Mouse (Mus musculus) frontal cortex, adult 2 months (tissue): Measurements from ENCODE around the gene Agtr1a. TPM values are rescaled to one million over a fixed set of nuclear protein-coding genes. Genes with fewer than 3 reads are reported as not detected.

Source experiments
- DNase-seq, 2 experiments: peaks; one replicate each; pipeline ENCODE4 v3.0.0; 2022; ENCODE audit warnings: low spot score in 1 of 2; ENCODE audit errors: extremely low spot score in 1 of 2
- polyA plus RNA-seq: library from polyadenylated mRNA; depleted of rRNA; stranded (reverse); fragments of >200 nt; gene quantifications from 2 replicates; pipeline ENCODE4 v1.2.3, GENCODE M21; 2012; rRNA removed

Gene Agtr1a
- polyA plus RNA-seq, 1 experiment = 1.2 TPM

DNA sequence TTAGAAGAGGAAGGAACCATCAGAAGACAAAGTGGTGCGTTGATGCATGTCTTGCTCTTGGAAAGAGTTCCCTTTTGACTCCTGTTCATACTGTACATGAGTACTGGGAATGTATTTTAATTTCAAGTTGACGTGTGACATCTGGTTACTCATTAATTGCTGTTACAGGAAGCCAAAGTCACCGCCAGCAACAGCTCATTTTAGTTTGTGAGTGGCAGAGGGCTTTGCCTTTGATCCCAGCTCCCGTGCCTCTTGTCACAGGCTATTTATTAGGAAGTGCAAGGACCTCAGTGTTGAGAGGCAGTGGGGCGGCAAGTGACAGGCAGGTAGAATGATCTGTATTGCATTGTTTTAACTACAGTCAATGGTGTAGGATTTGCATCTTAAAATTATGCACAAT lies 24.8 kb downstream of the Agtr1a start:
- no peak for DNase-seq

DNA sequence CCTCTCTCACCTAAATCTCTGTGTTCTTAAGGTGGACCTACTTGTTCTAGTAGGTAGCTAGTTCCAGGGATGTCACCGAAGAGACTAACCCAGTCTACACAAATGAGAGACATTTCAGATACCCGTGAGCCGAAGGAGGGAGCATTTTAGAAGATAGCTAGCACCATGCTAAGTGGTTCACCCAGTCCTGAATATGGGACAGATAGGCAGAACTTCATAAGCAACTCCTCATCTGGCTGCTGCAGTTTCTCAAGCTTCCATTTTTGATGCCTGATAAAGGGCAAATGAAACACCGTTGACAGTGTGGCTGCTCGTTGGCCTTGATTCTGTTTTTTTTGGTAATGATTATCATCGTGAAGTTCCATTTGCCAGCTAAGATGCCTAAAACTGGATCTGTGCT lies 25.8 kb downstream of the Agtr1a start:
- no peak for DNase-seq

- no peak for DNase-seq
Measured at GRCm38 (mm10) chr13:30364097-30364625, 27.9 kb downstream of the Agtr1a start.

- DNase-seq = no peak
Measured at GRCm38 (mm10) chr13:30364780-30365179, 28.5 kb downstream of the Agtr1a start.

DNA sequence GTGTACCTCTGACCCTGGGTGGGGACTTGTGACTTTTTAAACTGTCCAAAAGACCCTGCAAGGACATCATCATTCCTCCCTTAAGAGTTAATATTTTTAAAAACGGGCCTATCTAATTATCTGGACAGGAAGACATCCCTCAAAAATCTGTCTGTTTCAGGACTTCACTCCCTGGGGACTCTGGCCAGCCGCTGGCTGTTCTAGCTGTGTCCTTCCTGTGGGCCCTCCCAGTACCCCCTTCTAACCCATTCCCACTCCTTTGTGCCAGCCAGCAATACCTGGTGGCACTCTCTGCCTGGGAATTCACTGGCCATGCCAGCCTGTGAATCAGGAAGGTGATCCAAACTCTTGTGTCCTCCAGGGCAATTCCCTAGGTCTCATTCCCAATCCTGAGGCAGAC lies 29.1 kb downstream of the Agtr1a start:
- no peak for DNase-seq

- no peak for DNase-seq
Measured at GRCm38 (mm10) chr13:30368116-30368515, 31.9 kb downstream of the Agtr1a start.

DNA sequence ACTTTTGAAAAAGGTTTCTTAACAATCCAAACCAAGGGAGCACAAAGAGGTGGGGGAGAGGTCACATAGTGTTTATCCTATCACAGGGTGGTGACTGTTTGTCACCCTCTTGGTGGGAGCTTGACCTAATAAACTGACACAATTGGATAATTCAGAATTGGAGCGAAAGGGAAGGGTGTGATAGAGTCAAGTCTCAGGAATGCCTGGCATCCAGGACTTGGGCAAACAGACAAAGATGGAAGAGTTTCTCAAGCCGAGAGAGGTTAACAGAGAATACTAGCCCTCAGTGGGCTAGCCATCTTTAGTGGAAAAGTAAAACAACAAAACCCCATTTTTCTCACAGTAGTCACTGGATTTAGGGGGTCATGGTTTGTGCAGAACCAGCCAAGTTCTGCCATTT lies 32.5 kb downstream of the Agtr1a start:
- no peak for DNase-seq

DNA sequence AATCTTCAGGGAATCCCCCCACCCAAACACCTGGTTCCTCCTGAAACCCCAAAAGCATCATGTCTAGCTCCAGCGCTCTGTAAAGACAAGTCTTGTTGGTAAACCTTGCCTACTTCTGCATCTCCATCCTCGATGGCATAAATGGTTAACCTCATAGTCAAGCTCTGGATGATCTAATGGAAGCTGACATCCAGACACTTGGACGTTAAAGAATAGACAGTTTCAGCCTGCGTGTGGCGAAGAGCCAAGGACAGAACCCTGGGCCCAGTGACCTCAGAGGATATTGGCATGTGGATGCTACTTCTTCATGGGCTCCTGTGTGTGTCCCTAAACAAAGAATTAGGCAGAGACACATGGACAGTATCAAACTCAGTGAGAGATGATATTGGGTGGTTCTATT lies 42.6 kb downstream of the Agtr1a start:
- no peak for DNase-seq

- DNase-seq = no peak
Measured at GRCm38 (mm10) chr13:30385183-30385582, 48.9 kb downstream of the Agtr1a start.

GRCm38 (mm10) chr13:30394123-30394522 lies 57.9 kb downstream of the Agtr1a start:
- DNase-seq = no peak

DNA sequence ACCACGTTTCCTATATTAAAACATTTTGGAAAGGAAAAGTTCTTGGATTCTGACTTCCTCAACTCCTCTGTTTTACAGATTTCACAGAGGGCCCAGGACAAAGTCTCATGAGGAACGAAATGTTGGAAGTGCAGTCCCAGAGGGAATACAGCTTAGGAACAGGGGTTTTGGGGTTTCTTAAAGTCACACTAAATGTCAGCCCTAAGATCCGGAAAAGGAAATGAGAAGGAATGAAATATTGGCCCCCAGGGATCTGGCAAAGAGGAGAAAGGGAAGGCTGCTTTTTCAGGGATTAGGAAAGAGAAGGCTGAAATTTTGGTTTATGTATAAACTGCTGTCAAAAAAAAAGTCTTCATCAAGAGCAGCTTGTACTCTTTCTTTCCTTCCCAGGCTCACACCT lies 60.2 kb downstream of the Agtr1a start:
- no peak for DNase-seq

- no peak for DNase-seq
Measured at GRCm38 (mm10) chr13:30398852-30399251, 62.6 kb downstream of the Agtr1a start.

DNA sequence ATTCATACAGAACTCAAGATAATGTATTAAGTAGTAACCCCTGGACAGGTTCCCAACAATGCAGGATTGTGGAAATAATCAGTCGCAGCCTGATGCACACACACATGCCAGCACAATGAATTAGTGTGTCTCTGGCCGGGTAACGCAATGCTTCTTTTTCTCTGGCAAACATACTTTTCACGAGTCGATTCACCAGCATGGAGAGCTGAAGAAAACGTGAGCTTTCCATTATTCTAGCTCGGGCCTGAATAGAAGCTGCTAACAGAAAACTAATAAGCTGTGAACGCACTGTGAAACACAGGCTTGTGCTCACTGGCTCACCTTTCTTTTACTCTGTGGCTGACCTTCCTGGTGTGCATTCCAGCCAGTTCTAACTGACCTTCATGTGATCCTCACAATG lies 64.4 kb downstream of the Agtr1a start:
- no peak for DNase-seq

- no peak for DNase-seq
Measured at GRCm38 (mm10) chr13:30403874-30404273, 67.6 kb downstream of the Agtr1a start.

GRCm38 (mm10) chr13:30418611-30419010 lies 82.4 kb downstream of the Agtr1a start:
- no peak for DNase-seq

DNA sequence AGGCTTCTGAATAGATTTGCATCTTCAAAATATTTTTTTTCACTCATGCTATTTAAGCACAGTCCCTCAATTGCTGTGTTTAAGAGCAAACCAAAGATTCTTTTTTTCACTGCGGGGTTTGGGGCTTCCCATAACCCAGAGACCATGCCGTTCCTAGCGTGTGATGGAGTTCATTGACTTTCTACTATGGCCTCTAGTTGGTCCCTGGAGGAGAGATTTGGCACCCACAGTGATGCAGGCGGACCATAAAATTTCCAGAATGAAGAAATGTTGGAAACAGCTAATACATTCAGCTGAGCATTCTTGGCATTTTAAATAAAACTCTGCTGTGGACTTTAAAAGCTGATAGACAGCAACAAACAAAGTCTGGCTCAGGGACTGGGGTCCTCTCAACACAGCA lies 90.8 kb downstream of the Agtr1a start:
- DNase-seq = no peak

DNA sequence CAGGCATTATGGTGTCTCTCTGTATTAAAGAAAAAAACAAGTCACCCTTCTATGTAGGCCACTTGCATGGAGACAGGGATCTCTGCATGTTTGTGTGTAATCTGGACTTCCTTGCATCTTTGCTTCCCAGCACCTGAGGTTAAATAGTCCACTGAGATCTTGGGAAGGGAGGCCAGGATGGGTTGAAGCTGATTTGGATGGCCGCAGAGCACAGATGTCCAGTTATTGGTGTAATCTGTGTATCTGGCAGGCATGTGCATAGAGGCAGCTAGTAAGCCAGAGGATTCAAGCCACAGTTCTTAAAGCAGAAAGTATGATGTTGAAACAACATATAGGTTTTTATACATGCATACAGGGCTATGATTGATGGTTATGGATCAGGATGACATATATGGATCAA lies 91.2 kb downstream of the Agtr1a start:
- DNase-seq = no peak

Other genes with a start within 250 kb of the Agtr1a start
- gene Mboat1, start 200.0 kb upstream of the Agtr1a start, polyA plus RNA-seq = 2.7 and 2.9 TPM in 2 replicates
- gene Uqcrfs1, start 208.9 kb downstream of the Agtr1a start, polyA plus RNA-seq = 160 and 177 TPM in 2 replicates